Mouse (Mus musculus) left cerebral cortex, adult 9 months (tissue): ENCODE data around the gene Sh3rf3.

ENCODE experiments used
- DNase-seq, 2 experiments: peaks; one replicate each; pipeline ENCODE4 v3.0.0; 2022; ENCODE audit warnings: low spot score in 2 of 2

Gene Sh3rf3

DNA sequence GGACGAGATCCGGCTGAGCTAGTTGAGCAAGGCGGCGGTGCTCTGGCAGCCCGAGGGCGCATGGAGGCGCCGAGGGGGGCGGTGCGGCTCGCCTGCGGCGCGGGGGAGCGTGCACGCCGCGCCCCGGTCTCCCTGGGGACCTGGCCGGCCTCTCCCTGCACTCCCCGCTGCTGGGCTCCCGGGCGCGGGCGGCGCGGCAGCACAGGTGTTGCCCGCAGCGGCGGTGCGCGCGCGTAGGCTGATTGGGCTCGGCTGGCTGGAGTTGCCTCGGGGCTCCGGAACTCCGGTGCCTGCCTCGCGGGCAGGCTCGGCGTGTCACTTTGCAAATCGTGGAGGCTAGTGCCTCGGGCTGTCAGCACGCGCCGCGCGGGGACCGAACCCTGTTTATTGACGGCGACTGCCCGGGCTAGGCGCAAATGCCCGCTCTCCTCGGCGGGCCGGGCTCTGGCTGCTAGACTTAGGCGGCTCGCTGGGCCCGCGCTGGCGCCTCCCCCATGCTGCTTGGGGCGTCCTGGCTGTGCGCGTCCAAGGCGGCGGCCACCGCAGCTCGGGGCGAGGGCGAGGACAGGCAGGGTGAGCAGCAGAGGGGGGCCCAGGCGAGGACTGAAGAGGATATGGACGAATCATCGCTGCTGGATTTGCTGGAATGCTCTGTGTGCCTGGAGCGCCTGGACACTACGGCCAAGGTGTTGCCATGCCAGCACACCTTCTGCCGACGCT, at the start of gene Sh3rf3:
Gene Sh3rf3 (plus strand): TSS at position 279 of the 720 bp plus-strand sequence.
- DNase-seq: peak in 1 of 2 experiments; percentile 35

- DNase-seq: peak in 1 of 2 experiments; percentile 11
These were observed 24.5 kb upstream of the Sh3rf3 start for GRCm38 (mm10) chr10:58788486-58789274.

DNA sequence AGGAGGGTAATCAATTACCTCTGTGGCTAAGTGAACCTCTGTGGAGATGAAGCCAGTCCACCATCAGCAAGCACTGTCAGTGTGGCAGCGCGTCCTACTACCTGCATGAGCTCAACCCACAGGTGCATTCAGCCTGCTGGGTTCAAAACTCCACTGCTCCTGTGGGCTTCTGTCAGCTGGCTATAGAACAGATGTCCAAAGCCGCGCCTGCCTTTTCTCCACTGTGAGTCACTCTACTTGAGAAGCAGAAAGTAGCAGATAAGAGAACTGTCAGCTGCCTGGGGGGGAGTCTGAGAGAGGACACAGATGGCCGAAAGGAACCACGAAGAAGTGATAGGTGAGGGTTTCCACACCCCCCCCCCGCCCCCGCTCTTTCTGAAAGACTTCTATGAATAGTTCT, 15.6 kb upstream of the Sh3rf3 start:
- peak in 1 of 2 experiments; percentile 54 for DNase-seq

DNA sequence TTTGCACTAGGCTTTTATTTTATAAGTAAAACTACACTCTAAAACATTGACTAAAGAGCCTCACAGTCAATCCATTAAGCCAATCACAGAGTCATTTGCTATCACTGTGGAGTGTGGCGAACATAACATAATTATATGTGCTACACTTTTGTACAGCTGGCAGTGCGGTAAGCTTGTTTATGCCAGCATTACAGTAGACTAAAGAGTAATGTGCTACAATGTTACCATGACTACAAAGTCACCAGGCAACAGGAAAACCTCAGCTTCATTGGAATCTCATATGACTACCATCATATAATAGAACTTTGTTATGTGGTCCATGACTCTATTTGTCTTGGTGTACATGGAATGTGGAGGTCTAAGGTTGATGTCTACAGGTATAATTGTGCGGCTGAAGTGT, 15.0 kb upstream of the Sh3rf3 start:
- DNase-seq: peak in 1 of 2 experiments; percentile 39

GRCm38 (mm10) chr10:58800996-58801433, 12.1 kb upstream of the Sh3rf3 start:
- DNase-seq: peak in 1 of 2 experiments; percentile 37

GRCm38 (mm10) chr10:58802391-58802790, 10.8 kb upstream of the Sh3rf3 start:
- no peak for DNase-seq

DNA sequence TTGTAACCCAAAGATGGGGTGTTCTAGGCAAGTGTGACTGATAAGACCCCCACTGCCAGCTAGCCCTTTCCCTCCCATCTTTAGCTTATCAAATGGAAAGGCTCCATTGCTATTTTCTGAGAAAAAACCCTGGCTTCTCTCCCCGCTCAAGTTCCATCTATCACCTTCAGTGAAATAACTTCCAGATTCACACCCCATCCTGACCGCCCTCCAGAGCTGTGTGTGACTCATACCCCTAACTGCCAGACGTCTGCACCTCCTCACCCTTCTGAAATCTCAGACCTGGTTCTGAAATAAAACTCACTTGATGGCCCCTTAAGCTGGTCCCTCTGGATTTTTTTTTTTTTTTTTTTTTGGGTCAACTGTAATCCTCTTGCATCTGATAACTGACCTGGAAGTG, 5.2 kb upstream of the Sh3rf3 start:
- no peak for DNase-seq

- DNase-seq: no peak
These were observed 3.0 kb upstream of the Sh3rf3 start for GRCm38 (mm10) chr10:58810181-58810580.

DNA sequence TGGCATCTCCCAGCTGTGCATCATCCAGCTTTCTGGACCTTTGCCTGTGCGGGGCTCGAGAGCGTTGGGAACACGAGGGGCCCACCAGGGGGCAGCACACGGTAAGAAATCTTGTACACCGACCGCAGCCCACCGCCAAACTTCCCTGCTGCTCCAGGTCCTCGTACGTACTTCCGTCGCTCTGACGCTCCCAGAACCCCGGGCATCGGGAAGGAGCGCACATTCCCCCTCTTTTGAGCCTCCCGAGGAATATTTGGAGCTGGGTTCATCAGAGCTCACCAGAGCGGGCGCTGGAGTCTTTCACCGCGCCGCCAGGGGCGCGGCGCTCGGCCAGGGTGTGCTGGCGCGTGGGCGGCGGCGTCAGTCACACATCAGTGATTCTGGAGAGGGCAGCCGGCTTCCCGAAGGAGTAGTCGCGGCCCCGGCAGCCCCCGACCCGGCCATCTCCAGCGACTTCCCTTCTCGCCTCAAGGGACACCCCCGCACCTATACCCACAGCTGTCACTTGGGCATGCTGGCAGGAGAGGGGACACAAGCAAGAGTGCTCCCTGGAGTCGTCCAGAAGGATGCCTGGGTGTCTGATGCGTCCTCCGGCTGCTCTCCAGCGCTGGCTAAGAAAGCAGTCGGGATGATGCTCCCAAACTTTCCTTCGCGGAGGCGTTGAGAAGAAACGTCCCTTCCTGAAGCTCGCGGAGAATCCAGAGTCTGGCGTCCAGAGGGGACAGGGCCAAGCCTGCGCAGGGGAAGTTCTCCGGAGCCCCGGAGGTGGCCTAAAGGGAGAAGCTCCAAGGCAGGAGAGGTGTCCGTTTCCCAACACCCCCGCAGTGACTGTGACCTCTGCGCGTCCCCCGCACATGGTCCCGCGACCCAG, 714 bp upstream of the Sh3rf3 start:
- DNase-seq: peak; percentile 68 to 91

DNA sequence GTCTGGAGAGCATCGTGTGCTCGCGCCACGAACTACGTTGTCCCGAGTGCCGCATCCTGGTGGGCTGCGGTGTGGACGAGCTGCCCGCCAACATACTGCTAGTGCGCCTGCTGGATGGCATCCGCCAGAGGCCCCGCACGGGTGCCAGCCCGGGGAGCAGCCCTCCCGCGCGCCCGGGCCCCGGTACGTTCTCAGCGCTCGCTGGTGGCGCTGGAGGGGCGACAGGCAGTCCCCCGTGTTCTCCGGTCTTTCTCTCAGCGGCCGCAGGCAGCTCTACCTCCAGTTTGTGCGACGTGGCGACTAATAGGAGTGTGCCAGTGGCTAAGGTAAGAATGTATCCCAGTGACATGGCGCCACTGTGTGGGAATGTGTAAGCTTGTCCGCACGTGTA, 637 bp downstream of the Sh3rf3 start:
- DNase-seq: no peak

GRCm38 (mm10) chr10:58814486-58814885, 1.3 kb downstream of the Sh3rf3 start:
- no peak for DNase-seq

- no peak for DNase-seq
These were observed 10.9 kb downstream of the Sh3rf3 start for GRCm38 (mm10) chr10:58824016-58824568.

GRCm38 (mm10) chr10:58829251-58830111, 16.3 kb downstream of the Sh3rf3 start:
- no peak for DNase-seq

GRCm38 (mm10) chr10:58833146-58833545, 20.0 kb downstream of the Sh3rf3 start:
- DNase-seq: no peak

GRCm38 (mm10) chr10:58833741-58834178, 20.6 kb downstream of the Sh3rf3 start:
- no peak for DNase-seq

DNA sequence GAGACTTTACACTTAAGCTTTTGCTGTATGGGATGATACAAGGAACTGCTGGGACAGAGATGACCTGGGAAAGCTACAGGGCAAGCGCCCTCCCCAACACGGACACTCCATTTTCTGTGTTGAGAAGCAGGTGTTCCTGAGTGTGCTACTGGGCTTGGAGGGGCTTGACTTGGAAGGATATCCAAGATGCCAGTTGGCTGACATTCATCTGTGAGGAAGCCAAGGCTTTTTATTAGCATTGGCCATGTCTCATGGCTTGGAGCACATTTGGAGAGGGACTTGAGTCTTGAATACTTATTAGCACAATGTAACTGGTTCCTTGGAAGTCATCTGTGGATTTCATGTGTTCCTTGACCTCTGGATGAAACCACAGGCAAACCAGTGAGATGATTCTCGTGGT, 23.2 kb downstream of the Sh3rf3 start:
- no peak for DNase-seq

DNA sequence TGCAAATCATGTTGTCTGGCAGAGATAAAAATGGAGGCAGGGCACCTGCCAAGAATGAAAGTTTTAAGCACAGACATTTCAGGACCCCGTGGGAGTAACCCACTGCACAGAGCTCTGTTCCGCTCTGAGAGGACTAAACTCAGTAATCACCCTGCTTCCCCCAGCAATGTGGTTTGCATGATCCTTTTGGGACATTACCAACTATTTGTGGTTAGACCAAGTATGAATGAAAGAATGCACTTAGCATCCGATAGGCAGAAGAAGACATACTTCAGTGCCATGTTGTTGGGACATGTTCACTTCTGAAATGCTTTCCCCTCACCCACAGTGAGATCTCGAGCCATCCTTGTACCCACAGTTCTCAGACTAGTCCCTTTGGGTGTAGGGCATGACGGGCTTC, 24.3 kb downstream of the Sh3rf3 start:
- DNase-seq: no peak

DNA sequence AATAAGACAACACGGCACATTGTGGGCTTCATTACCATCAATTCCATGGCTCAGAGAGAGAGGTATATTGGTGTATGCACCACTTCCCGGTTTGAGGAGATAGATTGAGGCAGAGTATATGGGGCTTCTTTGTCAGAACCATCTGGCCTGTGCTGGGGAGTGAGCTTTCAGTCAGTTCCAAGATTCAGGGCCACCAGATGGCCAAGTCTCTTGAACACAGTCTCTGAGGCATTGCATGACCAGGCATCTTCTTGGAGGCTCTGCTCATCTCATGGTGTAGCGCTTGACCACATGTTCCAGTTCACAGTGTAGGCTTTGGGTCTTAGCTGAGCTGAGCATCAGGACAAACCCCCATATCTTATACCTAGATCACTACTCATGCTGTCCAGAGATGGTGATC, 28.8 kb downstream of the Sh3rf3 start:
- no peak for DNase-seq

DNA sequence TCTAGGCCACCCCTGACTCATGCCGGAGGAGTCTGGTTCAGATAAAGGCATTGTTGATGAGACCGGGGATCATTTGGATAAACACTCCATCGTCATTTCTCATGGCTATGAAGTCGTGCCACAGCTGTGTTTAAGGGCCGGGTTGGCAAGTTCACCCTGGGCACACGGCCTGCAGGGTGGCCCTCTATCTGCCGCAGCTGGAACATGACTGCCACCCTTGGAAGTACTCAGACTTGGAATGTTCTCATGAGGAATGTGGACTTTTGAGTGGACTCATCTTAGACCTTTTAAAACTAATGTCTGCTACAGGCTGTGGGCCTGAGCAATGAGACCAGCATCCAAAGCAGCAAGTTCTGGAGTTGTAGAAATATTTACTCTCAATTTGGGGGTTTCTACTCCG, 29.9 kb downstream of the Sh3rf3 start:
- no peak for DNase-seq

GRCm38 (mm10) chr10:58848127-58848526, 35.0 kb downstream of the Sh3rf3 start:
- DNase-seq: no peak

- no peak for DNase-seq
These were observed 35.4 kb downstream of the Sh3rf3 start for GRCm38 (mm10) chr10:58848536-58848935.
